Comparison of ENCODE assay signal across 17 mouse cellular contexts in the genomic region with DNA sequence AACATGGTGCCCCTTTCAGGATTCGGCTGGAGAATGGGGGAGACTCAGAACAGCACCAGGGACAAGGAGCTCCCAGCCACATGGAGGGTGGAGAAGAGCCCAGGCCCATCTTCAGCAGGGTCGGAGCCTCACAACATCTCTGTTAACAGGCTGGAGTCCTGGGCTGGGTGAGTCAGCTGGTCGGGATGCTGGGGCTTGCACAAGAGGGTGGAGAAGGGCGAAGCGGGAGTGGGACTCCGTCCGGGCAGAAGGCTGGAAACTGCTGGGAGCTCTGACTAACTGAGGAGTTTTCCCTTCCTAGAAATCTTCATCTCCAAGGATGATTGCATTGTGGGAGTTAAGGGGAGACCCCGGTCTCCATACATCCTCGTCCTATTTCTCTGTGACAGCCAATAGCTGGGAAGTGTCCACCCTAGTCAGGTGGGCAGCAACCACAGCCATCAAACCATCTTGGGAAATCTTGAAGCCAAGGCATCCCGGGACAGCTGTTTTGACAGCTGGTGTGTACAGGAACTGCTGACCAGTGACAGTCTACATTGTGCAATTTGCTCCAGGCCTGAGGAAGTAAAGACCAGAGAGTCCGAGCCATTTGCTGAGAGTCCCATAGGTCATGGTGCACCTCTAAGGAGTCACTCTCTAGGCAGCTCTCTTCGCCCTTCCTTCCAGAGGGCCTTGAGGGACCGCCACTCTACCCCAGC.
DNase-seq lines count a peak whose midpoint lies in the region; ATAC-seq and TF ChIP-seq lines count a peak whose summit lies in the region.
"Had no signal": no experiment of that assay in that cellular context is flagged by ENCODE, and none has a peak within 500 bp of the region (broad histone marks: within the 10 kb centered on the region; RNA-seq: fewer than 3 reads in every experiment).

No protein-coding gene starts in this region.

- peaks cover 28% of the 10 kb centered on the region for H3K4me1 ChIP-seq in heart, embryonic 12.5 days (replicated peaks)
- H3K4me1 ChIP-seq in embryonic facial prominence, embryonic 10.5 days = peaks cover 80% of the 10 kb centered on the region

- no peak overlapping the region for H3K4me2 ChIP-seq in heart, embryonic 12.5 days
- H3K4me2 ChIP-seq in myocyte (ENCODE audit: low read depth) = peak overlapping the region; percentile 18
- H3K4me2 ChIP-seq: embryonic facial prominence, embryonic 12.5 days; heart, embryonic 15.5 days; lung, embryonic 15.5 days; midbrain, embryonic 12.5 days; neural tube, embryonic 12.5 days had no signal

- ATAC-seq in heart, embryonic 12.5 days (ENCODE audit: insufficient number of reproducible peaks, low FRiP score) = no peak
- ATAC-seq: forebrain, embryonic 16.5 days; inflammation-experienced regulatory T-cells, adult 6 months had no signal

- no peak overlapping the region for H3ac ChIP-seq in myocyte (ENCODE audit: control insufficient read depth, insufficient read length)

- H3K27me3 ChIP-seq in heart, embryonic 12.5 days (replicated peaks) = 0 out of 2 replicates have a peak, but pooled peaks cover 6% of the 10 kb centered on the region
- H3K27me3 ChIP-seq in embryonic facial prominence, embryonic 10.5 days (replicated peaks; ENCODE audit: low read depth, poor library complexity, severe bottlenecking) = peaks cover 19% of the 10 kb centered on the region; the same call in 1 of the 2 replicates
- no peaks in the 10 kb centered on the region for H3K27me3 ChIP-seq in myocyte (ENCODE audit: control insufficient read depth, insufficient read depth, insufficient read length)
- H3K27me3 ChIP-seq: embryonic facial prominence, embryonic 12.5 days; lung, embryonic 15.5 days; neural tube, embryonic 12.5 days had no signal

- no peaks in the 10 kb centered on the region for H3K36me3 ChIP-seq in heart, embryonic 12.5 days
- no peaks in the 10 kb centered on the region for H3K36me3 ChIP-seq in embryonic facial prominence, embryonic 10.5 days (replicated peaks)
- no peaks in the 10 kb centered on the region for H3K36me3 ChIP-seq in myocyte (ENCODE audit: control insufficient read depth, insufficient read depth)
- H3K36me3 ChIP-seq: embryonic facial prominence, embryonic 12.5 days; heart, embryonic 15.5 days; lung, embryonic 15.5 days; midbrain, embryonic 12.5 days; neural tube, embryonic 12.5 days had no signal

- WGBS in heart, embryonic 12.5 days = 83% methylated on average over 13 of the region's 13 CpGs
- 84% methylated on average over 13 of the region's 13 CpGs for WGBS in embryonic facial prominence, embryonic 10.5 days

- TF ChIP-seq POLR2A in myocyte (IDR thresholded peaks at IDR 0.05; ENCODE audit: insufficient read length, low read depth) = no peak

- H3K79me2 ChIP-seq in myocyte (ENCODE audit: control insufficient read depth, insufficient read depth) = no peaks in the 10 kb centered on the region

- no peaks in the 10 kb centered on the region for H3K9me3 ChIP-seq in heart, embryonic 12.5 days (replicated peaks)
- H3K9me3 ChIP-seq in embryonic facial prominence, embryonic 10.5 days = no peaks in the 10 kb centered on the region
- H3K9me3 ChIP-seq: embryonic facial prominence, embryonic 12.5 days; heart, embryonic 15.5 days; lung, embryonic 15.5 days; midbrain, embryonic 12.5 days; neural tube, embryonic 12.5 days had no signal

- no peak overlapping the region for H3K27ac ChIP-seq in heart, embryonic 12.5 days (ENCODE audit: poor library complexity, severe bottlenecking)
- H3K27ac ChIP-seq in embryonic facial prominence, embryonic 10.5 days (replicated peaks) = peak overlapping the region; percentile 45; the same call in 1 of the 2 replicates
- H3K27ac ChIP-seq: heart, embryonic 15.5 days; lung, embryonic 15.5 days; midbrain, embryonic 12.5 days; neural tube, embryonic 12.5 days had no signal

- DNase-seq in adrenal gland, adult 2 months = peak; percentile 44
- no peak for DNase-seq in adrenal gland, adult 8-10 months
- DNase-seq in heart, adult 8-10 months (ENCODE audit: low spot score) = peak; percentile 46
- DNase-seq in embryonic facial prominence, embryonic 10.5 days (ENCODE audit: low spot score) = no peak
- DNase-seq in cerebellum, adult 18-20 months = no peak
- no peak for DNase-seq in embryo, embryonic 9.5 days (ENCODE audit: extremely low spot score)
- DNase-seq: cerebellum, adult 9-11 months; kidney, postnatal 4 days had no signal

- no peak overlapping the region for H3K4me3 ChIP-seq in heart, embryonic 12.5 days
- H3K4me3 ChIP-seq in embryonic facial prominence, embryonic 10.5 days = no peak overlapping the region
- H3K4me3 ChIP-seq in myocyte = no peak overlapping the region
- H3K4me3 ChIP-seq: embryonic facial prominence, embryonic 12.5 days; heart, embryonic 15.5 days; lung, embryonic 15.5 days; midbrain, embryonic 12.5 days; neural tube, embryonic 12.5 days had no signal

- H3K9ac ChIP-seq in heart, embryonic 12.5 days = no peak overlapping the region
- H3K9ac ChIP-seq: embryonic facial prominence, embryonic 12.5 days; heart, embryonic 15.5 days; lung, embryonic 15.5 days; midbrain, embryonic 12.5 days; neural tube, embryonic 12.5 days had no signal

TF ChIP-seq in myocyte, 11 proteins besides CTCF, POLR2A, EP300 and RAD21:
- TF ChIP-seq POLR2AphosphoS2 (IDR thresholded peaks at IDR 0.05; ENCODE audit: insufficient read length, low read depth) = no peak
- TF ChIP-seq TCF3 (IDR thresholded peaks at IDR 0.05; ENCODE audit: insufficient read length, low read depth) = no peak
- no peak for TF ChIP-seq USF1 (IDR thresholded peaks at IDR 0.05; ENCODE audit: low read depth)
- TF ChIP-seq TCF12 (IDR thresholded peaks at IDR 0.05; ENCODE audit: insufficient read depth, poor library complexity, severe bottlenecking) = peak; percentile 28
- peak in 1 of 3 experiments; percentile 48 for TF ChIP-seq MYOG (IDR thresholded peaks at IDR 0.05; ENCODE audit: control insufficient read depth in 1 of 3, insufficient read depth in 1 of 3, insufficient read length in 2 of 3, low read depth in 2 of 3)
- TF ChIP-seq SRF (IDR thresholded peaks at IDR 0.05; ENCODE audit: control insufficient read depth, insufficient read length, low read depth) = no peak
- TF ChIP-seq E2F4 (IDR thresholded peaks at IDR 0.05; ENCODE audit: insufficient read depth) = no peak
- TF ChIP-seq MAX (IDR thresholded peaks at IDR 0.05; ENCODE audit: low read depth) = no peak
- TF ChIP-seq MYOD1 (IDR thresholded peaks at IDR 0.05; ENCODE audit: control insufficient read depth in 1 of 3, insufficient read length in 2 of 3, low read depth in 2 of 3) = peak; percentile 19 to 68 (median 61)
- TF ChIP-seq CEBPB (IDR thresholded peaks at IDR 0.05; ENCODE audit: insufficient read depth, poor library complexity, severe bottlenecking) = peak; percentile 58; the same call in 1 of the 2 replicates
- TF ChIP-seq REST (IDR thresholded peaks at IDR 0.05; ENCODE audit: insufficient read depth, insufficient read length) = no peak

Comparison
In these comparisons a context has a peak if more than half of its experiments do, and no peak if none do; other contexts are left out.
1. DNase-seq: peak in adrenal gland, adult 2 months (single experiment) and heart, adult 8-10 months (single experiment); none in adrenal gland, adult 8-10 months (single experiment), embryonic facial prominence, embryonic 10.5 days (single experiment), cerebellum, adult 18-20 months (0 of 2) and embryo, embryonic 9.5 days (single experiment).